Mouse (Mus musculus) cerebellum, adult 9-11 months (tissue): ENCODE measurements at regions not wholly inside any gene's neighbourhood (a gene's known extent, or its start where the extent isn't known, plus 50 kb on each side); places are given as distances from the start of the nearest gene placed in this dataset.

Source experiments
- DNase-seq: peaks from one replicate; pipeline ENCODE4 v3.0.0; 2022

- DNase-seq = no peak
These were observed 397.0 kb upstream of the Cadm2 start for GRCm38 (mm10) chr16:68017672-68018071.

GRCm38 (mm10) chr16:67989671-67990070, 369.0 kb upstream of the Cadm2 start:
- DNase-seq = no peak

DNA sequence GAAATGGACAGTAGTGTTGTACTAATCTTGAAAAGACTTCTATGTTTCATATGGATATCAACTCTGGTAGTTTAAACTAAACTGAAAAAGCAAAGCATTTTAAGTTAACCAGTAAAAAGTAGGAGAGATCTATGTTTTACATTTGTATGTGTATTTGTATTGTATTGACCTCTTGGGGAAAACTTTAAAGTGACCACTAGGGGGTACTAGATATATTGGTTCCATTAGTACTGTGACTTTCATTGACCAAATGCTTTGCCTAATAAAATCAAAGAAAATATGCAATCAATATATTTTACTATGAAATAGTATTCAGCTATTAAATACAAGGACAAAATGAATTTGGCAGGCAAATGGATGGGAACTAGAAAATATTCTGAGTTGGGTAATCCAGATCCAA, 355.9 kb upstream of the Cadm2 start:
- DNase-seq = no peak

DNA sequence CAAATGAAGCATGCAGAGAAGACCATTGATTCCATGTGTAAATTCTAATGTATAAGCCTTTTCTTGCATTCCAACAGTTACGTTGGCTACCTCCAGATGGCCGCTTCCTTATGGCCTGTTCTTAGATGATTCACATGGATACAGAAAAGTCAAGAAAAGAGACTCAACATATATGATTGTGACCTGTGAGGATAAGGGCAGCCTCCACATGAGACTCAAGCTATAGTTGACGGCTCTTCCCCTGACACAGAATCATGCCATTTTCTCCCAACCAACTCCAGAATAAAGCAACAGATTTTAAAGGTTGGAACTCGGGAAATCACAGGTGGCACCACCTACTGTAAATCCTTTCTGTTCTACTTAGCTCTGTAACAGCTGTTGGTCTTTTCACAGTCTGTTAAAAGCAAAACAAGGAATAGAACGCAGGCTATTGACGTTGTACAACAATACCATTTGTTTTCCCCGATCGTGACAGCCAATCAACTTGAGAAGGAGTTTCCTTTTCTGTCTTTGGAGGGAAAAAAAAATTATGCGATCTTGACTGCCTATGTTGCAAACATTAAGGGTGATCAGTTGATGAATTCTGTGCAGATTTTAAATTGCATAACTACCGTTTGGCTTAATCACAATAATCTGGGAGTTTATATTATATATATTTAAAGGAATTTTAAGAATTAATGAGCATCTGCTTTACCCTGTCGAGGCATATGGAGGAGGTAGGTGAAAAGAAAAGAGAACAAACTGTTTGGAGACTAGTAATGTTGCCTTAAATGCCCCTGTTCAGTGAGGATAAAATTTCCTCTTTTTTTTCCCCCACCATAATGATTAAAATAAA, 347.8 kb upstream of the Cadm2 start:
- peak; percentile 18 for DNase-seq

- no peak for DNase-seq
These were observed 328.4 kb upstream of the Cadm2 start for GRCm38 (mm10) chr16:67949112-67949511.

GRCm38 (mm10) chr16:67944406-67944805, 323.7 kb upstream of the Cadm2 start:
- DNase-seq = no peak

DNA sequence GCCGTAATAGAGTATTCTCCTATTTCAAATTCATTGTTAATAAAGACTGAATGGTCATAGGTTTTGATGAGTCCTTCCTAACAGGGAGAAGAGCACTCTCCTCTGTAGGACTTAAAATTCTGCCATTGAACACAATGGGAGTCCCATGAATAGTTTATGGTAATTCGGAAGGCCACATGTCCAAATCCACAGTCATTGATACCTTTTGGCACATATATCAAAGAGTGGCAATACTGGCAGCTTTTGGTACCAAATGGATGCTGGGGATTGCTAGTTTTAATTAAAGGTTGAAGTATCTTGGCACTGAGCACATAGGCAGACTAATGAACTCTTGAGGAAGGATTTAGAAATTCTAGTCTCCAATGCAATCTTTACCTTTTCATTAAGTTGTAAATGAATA, 298.5 kb upstream of the Cadm2 start:
- DNase-seq = no peak

- no peak for DNase-seq
These were observed 250.8 kb upstream of the Cadm2 start for GRCm38 (mm10) chr16:67871304-67872022.

DNA sequence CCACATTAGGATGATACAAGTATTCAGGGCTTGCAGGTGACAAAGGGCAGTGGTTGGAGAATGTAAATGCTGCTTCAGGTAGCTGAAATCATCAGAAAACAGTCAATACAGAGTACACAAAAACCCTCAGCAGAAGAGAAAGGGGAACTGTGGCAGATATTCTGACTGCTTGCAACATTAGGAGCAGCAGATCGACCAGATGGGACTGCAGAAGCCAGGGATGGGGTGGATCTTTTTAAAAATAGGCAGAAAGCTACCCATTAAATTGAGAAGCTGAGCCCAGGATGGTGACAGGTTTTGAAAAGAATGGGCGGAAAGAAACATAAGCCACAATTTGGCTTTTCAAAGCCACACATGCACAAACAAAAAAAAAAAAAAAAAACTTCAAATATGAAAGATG, 229.5 kb upstream of the Cadm2 start:
- peak; percentile 85 for DNase-seq

DNA sequence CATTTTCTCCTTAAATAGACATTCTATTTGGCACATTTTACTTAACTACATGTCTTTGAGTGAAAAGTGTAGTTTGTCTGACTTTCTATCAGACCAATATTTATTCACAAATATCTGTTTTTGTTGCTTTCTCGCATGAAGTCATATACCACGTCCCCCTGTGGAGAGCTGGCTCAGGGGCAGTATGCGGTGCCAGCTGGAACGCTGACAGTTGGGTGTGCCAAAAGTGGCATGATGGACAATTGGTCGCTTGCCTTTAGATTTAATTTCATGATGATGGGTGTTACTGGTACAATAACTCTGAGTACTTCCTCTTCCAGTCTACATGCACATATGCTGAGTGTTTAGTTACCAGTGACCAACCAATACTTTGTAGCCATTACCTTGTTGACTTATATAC, 223.8 kb upstream of the Cadm2 start:
- peak; percentile 89 for DNase-seq

DNA sequence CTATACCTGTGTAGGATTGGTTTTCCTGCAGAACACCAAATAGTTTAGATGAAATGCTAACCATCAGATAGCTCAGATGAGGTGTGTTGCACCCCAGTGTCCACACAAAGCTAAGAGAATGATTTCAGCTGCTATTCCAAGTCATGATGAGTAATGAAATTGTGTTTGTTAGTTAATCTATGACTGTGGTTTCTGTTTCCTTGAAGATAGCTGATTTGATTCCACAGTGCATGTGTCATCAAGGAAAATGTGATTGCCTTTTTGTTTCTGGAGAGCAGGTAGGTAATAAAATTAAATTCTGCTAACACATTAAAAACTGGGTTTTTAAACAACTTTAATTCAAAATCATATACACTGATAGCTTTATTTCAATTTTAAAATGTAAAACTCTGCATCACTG, 176.5 kb upstream of the Cadm2 start:
- no peak for DNase-seq

DNA sequence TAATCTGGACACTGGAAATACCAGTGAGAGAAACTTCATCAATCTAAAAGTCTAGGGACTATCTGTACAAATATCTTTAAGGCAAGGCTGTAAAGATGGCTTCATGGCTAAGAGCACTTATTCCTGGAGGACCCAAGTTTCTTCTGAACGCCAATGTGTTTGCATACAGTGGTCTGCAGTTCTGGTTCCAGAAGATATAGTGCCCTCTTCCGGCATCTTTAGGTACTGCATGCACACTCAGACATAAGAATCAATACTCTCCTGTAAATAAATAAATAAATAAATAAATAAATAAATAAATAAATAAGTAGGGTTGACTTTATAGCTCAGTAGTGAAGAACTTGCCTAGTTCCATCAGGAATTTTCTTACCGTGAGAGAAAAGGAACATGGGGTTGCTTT, 155.4 kb upstream of the Cadm2 start:
- DNase-seq = peak; percentile 18

DNA sequence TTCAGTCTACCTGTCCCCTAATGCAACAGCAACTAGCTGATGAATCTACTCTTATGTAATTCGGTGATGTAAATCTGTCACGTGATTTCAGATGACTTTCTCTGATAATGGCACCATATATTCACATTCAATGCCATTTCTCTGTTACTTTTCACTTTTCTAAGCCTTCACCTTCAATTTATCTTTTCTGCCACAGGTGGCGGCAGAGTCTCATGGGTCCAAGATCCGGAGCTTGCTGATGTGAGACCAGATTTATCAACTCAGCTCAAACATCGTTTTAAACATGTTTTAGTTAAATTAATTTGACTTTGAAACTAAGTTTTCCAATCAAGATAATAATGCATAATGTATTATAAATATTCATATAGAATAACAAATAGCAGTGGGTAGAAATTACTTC, 148.4 kb upstream of the Cadm2 start:
- DNase-seq = no peak

DNA sequence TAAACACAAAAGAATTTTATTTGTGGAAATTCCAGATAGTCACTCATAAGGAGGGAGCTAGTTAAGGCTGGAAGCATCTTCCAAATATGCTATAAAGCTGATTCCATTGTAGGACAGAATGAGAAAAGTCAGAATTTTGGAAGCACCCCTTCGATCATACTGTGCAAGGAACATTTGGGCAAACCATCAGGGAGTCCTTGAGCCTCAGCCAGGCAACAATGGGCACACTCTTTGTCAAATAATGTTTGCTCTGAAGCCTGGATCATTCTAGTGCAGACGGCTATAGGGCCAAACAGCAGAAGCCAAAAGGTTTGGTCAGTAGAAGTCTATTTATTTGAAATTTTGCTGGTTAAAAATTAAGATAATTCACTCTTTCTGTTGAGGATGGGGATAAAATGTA, 114.7 kb upstream of the Cadm2 start:
- peak; percentile 89 for DNase-seq

DNA sequence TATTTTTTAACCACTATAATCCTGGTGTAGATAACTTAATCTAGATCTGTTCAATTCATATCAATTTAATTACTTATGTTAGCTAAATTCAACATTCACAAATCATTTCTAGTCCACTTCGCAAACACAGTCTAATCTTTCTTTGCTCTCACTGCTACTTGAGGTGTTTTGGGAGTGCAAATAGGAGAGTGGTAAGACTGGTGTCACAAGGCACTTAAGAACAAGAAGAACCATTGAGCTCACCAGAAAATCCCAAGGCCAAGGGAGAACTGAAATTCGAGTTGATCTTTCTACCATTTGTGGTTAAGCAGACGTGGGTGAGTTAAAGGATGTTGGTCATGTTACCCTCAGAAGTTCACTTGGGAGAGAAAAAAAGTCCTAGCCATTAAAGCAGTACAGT, 77.9 kb upstream of the Cadm2 start:
- DNase-seq = no peak
